Mouse (Mus musculus): ENCODE data around the gene Capn15.

GRCm38 (mm10) chr17:25992274-25992673 lies 6.7 kb upstream of the Capn15 start:
- TF ChIP-seq CTCF (IDR thresholded peaks at IDR 0.05; ENCODE audit: extremely low read depth, insufficient read length, insufficient replicate concordance, low read depth, low read length) (no peak), POLR2A (IDR thresholded peaks at IDR 0.05; ENCODE audit: low read depth, low read length) (no peak)

All from small intestine, adult 2 months (tissue).